Mouse (Mus musculus) olfactory bulb, adult 2 months (tissue): Measurements from ENCODE around the gene Stx8.

Experiments used
- CTCF ChIP-seq: fragments of 200-500 bp; IDR thresholded peaks from 2 replicates; pipeline ENCODE4 v1.5.1; 2012; ENCODE audit warnings: low read depth, mild to moderate bottlenecking, low read length, moderate library complexity; ENCODE audit not compliant: insufficient read depth
- POLR2A ChIP-seq: fragments of 200-500 bp; IDR thresholded peaks from 2 replicates; pipeline ENCODE4 v1.6.1; 2012; ENCODE audit warnings: mild to moderate bottlenecking, low read depth, low read length, moderate library complexity; ENCODE audit not compliant: insufficient read depth

DNA sequence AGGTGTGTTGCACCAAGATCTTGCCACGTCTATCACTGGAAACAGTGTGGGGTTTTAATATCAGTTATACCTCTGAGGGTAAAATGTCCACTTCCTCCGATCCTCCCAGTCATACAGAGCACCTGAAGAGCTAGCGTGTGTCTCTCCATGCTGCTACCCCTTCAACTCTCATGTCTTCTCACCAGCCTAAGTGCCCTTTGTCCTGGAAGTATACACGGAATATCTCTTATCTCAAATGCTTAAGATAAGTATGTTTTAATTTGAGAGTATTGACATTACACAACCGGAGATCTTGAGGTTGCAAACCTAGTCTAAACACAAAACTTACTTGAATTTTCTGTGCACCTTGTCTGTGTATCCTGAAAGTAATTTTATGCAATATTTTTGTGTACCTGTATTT, 68.4 kb downstream of the Stx8 start:
- TF ChIP-seq POLR2A, result no peak
- no peak for TF ChIP-seq CTCF
